Mouse (Mus musculus): ENCODE measurements around the gene Il4i1.
A peak's percentile ranks its signal among the peaks of the same experiment; 100 is the strongest.

Gene Il4i1

DNA sequence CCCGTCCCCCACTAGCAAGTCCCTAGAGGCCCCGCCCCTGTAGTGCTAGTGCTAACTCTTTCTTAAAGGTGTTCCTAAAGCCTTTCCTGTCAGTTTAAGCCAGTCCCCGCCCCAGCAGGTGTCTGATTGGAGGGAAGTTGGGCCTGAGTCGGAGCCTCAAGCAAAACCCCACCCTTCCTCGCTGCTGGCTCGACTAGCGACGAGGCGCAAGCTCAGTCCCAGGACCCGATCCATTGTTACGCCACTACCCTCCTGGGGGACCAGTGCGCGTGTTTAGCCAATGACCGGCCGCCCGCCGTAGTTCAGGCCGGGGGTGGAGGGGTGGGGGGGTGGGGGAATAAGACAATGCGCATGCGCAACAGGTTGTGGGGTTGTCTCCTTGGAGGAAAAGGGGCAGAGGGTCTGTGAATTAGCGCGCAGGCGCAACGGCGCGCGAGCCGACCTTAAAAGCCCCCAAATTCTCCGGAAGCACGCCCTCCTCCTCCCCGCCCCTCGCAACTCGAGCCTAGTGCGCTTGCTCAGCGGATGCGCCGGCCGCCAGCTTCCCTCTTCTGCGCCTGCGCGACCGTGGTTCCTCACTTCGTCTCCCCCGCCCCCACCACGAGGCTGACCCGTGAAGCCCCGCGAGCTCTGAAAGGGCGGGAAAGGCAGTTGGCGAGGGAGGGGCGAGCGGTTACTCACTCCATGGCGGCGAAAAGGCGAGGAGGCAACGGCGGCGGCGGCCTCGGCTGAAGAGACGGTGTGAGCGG lies at the start of gene Il4i1, which contains the start of gene Nup62:
TSS of gene Il4i1 (plus strand) at position 667 of the 749 bp plus-strand sequence.
TSS of gene Nup62 (plus strand) at position 368 of the 749 bp plus-strand sequence.
- DNase-seq = peak; percentile 100

DNA sequence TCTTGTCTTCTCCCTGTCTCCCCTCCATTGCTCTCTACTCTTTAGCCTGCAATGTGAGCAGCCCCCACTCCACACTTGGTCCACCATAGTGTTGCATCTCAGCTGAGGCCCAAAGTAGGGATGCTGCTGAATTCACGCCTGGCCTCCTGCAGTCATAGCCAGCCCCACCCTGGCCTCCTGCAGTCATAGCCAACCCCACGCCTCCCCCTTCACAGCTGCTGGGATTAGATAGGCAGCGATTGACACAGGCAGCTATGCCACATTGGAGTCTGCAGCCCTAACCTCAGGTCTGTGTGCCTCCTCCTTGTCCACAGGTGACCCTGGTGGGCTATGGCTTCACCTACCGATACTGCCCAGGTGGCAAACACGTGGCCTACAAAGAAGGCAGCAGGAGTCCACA lies 48.1 kb upstream of the Il4i1 start:
- no peak for DNase-seq

DNA sequence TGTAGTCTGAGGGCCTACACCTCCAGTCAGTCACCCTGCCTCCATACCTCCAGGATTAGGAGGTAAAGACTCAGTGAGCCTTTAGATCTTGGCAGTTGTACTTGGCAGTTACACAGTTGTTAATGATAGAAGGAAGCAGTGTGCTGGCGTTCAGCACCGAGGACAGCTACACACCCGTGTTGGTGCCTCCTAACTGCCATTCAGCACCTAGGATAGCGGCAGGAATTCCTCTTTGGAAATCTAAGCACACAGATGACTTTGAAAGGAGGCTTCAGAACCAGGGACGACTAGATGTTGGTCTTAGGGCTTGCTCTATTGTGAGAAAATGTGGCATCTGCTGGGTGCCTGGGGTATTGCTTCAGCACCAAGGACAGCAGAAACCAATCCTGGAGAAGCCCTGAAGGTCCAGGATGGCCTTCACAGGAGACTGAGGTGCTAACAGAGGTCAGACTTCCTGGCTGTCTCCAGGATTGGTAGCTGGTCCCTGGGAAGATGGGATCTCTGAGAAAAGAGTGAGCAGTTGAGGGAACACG lies 46.1 kb upstream of the Il4i1 start:
- peak; percentile 83 for DNase-seq

DNA sequence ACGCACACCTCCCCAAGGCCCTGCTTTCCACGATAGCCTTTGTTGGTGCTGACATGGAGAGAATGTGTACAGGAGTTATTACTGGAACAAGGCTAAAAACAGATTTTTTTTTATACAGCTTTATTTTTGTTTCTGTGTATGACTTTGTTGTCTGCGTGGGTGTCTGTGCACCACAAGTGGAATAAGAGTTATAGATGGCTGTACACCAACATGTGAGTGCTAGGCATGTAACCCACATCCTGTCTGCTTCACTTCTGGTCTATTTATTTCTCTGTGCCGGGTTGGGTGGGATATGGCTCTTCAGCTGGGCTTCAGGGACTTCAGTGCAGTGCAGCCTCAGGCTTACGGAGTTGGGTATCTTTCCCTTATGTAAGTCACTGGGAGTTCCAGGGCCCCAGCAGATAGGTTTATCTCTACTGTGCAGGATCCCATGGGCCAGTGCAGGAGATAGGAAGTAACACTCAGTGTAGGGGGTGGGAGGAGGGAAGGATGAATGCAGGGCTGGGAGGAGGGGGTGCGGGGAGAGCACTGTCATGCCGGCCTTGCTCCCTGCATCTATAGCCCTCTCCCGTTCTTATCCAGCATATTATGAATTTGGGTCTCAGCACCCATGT lies 43.5 kb upstream of the Il4i1 start:
- no peak for DNase-seq

DNA sequence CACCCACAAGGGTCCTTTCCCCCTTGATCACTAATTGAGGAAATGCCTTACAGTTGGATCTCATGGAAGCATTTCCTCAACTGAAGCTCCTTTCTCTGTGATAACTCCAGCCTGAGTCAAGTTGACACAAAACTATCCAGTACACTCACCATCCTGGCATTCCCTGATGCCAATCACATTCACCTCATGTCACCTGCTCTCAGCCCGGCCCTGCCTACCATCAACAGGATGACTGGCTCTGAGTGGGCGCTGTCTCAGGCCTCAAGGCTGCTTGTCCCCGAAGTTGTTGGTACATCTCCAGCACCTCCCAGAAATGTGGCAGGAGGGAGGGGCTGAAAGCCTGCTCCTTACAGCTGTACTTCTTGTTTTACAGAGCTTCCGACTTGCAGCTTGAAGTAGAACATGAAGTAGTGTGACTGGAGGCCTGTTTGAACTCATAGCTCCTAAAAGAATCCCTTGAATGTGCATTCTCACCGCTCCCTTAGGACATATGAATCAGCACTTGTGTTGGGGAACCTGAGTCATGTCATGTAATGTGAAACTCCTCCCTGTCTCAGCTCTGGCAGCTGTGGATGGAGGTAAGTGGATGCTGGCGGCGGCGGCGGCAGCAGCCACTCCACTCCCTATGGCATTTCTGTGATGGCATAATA lies 39.2 kb upstream of the Il4i1 start:
- no peak for DNase-seq

DNA sequence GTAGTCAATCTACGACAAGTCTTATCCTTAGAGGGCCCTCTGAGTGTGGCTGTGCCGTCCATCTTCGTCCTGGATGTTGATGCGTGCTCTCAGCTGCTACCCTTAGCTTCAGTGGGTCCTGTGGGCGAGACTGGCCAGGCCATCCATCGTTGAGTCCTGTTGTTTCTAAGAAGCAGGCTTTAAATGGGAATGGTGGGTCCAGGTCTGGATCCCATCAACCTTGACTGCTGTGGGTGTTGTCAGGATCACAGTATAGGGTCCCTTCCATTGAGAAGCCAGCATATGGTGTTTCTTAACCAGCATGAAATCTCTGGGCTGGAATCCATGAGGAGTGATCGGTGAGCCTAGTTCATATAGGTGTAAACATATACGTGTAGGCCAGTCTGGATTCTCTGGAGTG lies 36.1 kb upstream of the Il4i1 start:
- no peak for DNase-seq

DNA sequence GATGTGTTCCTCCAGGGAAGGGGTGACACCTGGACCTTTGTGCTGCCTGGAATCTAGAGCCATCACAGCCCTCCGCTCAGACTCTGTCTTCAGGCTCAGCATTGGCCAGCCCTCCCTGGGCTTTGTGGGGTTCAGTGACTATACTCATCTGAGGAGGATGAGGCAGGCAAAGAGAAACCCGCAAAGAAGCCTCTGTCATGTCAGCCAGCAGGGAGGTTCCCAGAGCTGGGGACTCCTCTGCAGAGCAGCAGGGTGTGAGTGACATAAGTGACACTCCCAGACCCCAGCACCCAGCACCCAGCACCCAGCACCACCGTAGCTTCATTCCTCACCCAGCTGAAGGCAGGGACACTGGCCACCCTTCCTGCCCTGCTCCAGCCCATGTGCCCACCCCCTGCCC lies 26.7 kb upstream of the Il4i1 start:
- DNase-seq = no peak

DNA sequence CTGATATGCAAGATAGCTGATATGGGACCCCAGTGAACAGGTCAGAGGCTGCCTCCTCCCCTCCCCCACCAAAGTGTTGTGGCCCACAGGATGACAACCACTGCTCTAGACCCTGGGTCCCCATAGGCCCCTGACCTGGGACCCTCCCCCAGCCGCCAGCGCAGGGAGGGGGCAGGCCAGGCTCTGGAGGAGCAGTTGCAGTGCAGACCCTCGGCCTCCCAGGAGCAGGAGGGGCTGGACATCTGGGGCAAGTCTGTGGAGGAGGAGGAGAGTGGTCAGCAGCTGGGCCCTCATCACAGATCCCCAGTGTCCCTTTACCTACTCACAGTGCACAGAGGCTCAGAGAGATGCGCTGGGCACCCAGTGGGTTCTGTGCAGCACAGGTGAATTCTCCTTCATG lies 26.1 kb upstream of the Il4i1 start:
- DNase-seq = no peak

DNA sequence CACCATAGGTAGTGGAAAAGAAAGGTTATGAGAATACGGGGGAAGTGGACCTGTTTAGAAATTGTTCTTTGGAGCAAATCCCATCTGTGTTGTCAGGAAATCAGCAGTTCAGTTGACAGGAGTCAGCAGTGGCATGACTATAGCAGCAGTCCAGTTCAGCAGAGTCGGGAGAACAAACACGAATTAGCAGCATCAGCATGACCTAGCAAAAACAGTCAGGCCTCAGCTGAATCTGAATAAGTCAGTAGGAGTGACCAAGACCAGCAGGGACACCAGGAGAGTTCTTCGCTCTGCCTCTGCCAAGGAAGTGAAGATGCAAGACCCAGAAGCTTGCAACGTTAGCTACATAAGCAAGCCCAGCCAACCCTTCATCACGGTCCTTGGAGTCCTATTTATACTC lies 23.4 kb upstream of the Il4i1 start:
- no peak for DNase-seq

DNA sequence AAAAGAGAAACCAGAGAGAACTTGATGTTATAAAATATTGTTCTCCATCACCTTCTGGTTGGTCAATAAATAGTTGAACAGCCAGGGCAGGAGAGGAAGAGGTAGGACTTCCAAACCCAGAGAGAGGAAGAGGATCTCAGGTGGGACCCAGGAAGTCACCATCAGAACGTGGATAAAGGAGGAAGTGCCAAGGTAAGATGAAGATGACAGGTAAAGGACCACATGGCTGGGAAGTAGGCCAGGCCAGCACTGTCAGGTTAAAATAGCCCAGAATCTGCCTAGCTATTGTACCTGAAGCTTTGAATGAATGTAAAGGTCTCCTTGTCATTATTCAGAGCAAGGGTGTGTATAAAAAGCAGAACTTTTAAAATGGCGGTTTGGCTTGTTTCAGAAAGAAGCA lies 7.3 kb upstream of the Il4i1 start:
- DNase-seq = no peak

DNA sequence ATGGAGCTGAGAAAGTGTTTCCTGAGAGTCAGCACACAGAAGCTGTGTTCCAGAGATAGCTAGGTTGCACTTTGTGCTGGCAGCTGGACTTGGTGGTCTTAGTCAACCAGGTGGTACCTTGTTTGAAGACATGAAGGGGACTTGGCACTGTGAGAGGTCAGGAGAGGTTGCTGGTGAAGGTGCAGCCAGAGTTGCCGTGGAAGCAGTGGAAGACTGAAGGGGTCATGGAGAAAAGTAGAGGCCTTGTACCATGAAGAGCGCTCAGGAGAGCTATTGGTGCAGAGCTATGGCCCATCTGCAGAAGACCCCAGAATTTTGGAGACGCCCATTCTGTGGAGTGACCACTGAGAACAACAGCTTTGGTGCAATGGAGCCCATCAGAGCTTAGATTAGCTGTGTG lies 6.7 kb upstream of the Il4i1 start:
- no peak for DNase-seq

DNA sequence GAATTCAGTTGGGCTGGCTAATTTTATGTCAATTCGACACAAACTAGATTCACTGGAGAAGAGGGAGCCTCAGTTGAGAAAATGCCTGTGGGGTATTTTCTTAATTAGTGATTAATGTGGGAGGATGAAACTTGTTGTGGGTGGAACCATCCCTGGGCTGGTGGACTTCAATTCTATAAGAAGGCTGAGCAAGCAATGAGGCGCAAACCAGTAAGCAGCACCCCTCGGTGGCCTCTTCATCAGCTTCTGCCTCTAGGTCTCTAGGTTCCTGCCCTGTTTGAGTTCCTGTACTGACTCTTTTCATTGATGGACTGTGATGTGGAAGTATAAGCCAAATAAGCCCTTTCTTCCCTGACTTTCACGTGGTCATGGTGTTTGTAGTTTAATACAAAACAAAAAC lies 5.8 kb upstream of the Il4i1 start:
- no peak for DNase-seq

DNA sequence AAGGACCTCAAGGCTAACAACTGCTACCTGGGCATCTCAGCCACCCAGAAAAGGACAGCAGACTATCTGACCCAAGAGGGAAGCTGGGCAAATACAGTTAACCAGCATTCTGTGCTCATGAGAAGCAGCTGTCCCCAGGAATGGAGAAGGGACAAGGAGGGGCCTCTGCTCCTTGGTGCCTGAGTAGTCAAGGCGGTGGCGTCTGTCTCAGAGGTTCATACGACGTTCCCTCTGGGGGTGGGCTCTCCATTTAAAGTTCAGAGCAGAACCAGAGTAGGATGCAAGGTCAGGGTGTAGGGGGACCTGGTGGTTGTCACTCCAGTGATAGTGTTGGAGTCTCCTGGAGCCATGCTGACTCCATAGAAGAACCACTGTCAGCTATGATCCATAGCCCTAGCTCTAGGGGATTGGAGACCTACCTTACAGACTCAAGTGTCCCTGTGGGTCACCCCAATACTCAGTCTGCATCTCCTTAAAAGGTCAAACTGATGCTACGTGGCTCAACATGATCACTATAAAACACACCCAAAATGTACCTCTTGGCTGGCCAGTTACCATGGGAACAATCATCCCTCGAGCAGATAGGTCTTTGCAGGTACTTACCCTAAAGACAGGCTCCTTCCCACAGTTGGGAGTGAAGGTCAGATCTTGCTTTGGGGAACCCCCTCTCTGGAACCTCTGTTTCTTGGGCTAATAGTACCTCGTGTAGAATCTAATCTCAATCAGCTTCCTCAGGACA lies 5.2 kb upstream of the Il4i1 start:
- DNase-seq = no peak

DNA sequence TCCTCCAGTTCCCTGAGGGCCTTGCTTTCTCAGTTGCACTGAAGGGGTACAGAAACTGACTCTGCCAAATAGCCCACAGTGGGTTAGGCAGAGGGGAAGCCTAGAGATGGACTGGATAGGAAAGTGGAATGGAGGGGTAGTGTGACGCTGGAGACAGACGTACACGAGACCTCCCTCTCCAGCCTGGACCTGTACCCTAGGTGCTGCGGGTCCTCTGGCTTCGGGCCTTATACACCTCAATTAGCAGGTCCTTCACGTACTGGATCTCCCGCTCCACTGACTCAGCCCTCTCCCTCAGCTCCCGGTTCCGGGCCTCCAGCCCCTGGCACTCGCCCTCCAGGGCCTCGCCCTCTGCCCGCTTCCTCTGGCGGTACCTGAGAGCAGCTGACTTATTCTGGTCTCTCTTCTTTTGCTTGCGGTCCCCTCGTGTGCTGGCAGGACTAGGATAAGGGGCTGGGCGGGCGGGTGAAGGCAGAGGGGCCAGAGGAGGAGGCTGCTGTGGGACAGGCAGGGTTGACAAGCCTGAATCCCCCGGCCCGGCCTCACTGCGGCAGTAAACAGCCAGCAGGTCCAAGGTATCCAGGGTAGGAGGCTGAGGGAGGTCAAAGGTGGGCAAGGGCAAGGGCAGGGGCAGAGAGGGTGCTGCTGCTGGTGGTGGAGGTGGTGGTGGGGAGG lies 3.4 kb upstream of the Il4i1 start:
- no peak for DNase-seq

DNA sequence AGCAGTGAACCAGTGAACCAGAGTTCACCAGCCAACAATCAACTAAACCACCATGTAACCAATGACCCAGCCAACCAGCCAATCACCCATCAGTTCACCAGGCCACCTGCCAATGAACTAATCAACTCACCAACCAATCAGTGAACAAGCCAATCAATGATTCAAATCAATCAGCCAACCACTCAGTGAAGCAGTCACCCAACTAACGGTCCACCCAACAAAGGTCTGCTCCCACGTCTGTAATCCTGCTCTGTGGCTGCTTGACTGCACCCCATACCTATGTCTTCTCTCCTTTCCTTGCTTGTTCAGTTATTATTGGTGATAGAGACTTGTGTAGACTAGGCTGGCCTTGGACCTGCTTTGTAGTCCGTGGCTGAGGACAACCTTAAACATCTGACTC lies 2.2 kb upstream of the Il4i1 start:
- DNase-seq = no peak

DNA sequence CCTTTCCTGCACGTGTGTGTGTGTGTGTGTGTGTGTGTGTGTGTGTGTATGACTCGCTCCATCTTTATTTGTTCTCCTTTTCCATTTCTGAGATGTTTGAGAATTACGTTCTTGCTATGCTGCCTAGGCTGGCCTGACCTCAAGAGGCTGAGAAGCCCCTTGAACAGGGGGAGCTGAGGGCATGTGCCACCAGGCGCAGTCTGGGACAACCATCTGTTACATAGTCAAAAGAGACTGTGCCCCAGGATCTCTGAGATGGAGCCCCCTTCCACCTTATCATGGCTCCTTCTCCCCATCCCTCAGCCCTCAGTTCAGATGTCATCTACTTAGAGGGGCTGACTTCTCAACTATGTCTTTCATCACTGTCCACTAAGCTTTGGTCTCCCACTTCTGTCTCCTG lies 1.8 kb upstream of the Il4i1 start:
- DNase-seq = no peak

DNA sequence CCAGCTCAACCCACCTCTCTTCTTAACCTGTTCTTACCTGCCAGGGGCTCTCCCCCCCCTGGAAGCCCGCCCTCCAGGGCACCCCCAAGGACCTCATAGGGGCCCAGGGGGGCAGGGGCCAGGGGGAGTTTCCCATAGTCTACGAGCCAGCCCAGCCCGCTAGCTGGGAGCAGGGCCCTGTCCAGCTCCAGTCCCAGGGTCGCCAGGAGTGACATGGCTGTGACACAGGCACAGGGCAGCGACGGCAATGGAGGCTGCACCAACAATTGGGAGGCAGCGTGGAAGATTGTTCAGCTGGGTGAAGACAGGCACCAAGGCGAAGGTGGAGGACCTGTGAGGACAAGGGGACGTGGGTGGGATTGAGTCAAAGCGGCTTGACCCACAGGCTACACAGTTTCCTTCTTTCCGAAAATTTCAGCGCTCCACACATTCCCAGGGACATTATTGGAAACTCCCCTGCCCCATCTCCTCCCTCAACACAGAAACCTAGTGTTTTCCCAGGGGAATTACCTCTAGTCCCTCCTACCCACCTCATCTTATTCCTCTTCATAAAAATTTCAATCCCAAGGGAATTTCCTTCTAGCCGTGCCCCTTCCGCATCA lies 1.1 kb upstream of the Il4i1 start:
- no peak for DNase-seq

DNA sequence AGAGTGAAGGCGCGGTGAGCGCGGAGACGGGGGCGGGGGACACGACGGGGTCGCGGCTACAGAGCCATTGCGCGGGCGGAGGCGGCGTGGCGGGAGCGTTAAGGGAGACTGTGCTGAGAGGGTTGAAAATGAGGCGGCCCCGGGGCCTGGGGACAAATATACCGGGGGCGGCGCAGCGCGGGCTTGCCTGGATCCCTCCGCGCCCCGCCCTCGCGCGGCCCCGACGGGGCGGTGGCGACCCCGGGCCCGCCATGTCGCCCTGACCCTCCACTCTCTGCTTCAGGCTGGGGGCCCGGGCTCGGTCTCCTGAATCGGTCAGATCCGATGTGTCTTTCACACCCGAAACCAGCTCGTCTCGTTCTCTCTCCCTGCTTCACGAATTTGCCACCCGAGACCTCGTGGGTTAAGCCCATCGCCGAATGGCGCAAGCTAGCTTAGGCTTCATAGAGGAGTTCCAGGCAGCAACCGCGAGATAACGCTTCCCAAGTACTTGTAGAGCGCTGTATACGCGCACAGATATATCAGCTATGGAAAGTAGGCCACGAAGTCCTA lies 359 bp downstream of the Il4i1 start, which contains the start of gene Atf5:
TSS of gene Atf5 (minus strand) at position 189 of the 552 bp plus-strand sequence.
- peak; percentile 76 for DNase-seq

DNA sequence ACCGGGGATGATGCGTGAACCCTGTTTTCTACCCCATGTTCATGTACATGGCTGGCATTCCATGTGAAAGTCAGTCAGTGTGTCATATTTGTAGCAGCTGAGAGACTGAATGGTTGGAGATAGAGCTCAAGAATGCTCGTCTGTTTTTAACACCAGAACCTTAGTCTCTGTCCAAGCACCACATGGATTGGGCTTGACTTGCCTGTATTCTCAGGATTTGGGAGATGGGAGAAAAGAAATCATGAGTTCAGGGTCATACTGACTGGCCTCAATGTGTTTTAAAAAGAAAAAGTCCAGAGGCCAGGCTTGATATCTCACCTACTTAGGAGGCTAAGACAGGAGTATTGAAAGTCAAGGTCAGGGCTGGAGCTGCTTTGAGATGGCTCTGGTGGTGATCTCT lies 1.3 kb downstream of the Il4i1 start:
- DNase-seq = no peak

DNA sequence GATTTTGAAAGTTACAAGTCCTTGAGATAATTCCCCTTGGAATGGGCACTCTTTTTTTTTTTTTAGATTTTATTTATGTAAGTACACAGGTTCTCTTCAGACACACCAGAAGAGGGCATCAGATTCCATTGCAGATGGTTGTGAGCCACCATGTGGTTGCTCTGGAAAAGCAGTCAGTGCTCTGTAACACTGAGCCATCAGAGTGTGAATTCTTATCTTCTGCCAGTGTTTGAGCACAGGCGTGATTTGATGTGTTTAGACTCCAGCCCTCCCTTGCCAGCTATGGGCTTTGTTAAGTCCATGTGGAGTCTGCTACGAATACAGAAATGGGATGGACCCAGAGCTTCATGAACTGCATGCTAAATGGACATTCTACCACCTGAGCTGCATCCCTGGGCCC lies 2.0 kb downstream of the Il4i1 start:
- DNase-seq = no peak

DNA sequence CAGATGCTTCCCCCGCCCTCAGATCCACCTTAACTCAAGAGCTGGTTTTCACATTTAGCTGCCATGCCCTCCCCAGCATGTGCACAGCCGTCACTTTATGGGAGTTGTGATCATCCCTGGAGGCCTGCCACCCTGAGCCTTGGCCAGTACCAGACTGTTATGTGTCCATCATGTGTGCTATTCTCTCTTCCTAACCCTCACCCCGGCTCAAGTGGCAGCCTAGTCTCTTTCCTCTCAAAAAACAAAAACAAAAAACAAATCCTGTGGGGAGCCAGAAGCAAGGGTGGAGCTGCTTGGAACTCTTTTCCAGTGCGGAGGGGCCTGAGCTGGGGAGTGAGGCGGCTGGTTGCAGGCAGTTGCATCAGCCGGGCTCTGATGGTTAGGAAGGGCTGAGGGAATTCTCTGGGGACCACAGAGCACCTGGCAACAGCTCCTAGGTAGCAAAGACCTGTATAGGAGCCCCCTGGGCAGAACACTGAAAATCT lies 2.6 kb downstream of the Il4i1 start:
- no peak for DNase-seq

DNA sequence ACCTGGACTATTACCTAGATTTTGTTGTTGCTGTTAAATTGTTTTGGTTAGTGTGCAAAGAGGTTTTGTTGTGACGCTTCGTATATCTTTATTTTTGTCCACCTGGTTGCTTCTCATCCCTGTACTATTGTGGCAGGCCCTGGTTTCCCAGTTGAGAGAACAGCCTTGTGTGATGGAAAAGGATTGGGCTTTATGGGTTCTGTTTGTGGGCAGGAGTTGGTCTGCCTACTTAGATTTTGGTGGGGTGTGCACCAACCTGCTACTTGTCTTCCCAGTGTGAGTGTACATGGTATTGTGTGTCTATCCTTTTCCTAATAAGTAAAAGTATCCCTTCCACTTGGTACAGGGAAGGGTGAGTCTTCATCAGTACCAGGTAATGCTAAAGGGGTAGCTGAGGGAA lies 3.2 kb downstream of the Il4i1 start:
- no peak for DNase-seq
